Mouse (Mus musculus): ENCODE data around the gene Il6st.

Il6st gene

GRCm38 (mm10) chr13:112479926-112480325, 16.1 kb downstream of the Il6st start:
- no peak for DNase-seq (ENCODE audit: low read depth in 1 of 2, low spot score in 2 of 2)

GRCm38 (mm10) chr13:112482525-112482924, 18.7 kb downstream of the Il6st start:
- DNase-seq (ENCODE audit: low read depth in 1 of 2, low spot score in 2 of 2): no peak

- no peak for DNase-seq (ENCODE audit: low read depth in 1 of 2, low spot score in 2 of 2)
These were observed 19.1 kb downstream of the Il6st start for GRCm38 (mm10) chr13:112483015-112483414.

GRCm38 (mm10) chr13:112486236-112486635, 22.4 kb downstream of the Il6st start:
- no peak for DNase-seq (ENCODE audit: low read depth in 1 of 2, low spot score in 2 of 2)

DNA sequence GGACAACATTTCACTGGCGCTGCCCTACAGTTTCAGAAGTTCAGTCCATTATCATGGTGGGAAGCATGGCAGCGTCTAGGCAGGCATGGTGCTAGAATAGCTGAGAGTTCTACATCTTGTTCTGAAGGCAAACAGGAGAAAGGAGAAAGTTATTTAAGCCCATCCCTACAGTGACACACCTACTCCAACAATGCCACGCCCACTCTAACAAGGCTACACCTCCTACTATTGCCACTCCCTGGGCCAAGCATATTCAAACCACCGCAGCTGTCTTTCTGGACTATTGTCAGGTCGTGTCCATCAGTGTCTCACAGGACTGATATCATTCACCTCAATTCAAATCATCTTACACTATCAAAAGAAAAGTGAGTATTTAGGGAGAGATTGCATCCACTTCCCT, 22.8 kb downstream of the Il6st start:
- no peak for DNase-seq (ENCODE audit: low read depth in 1 of 2, low spot score in 2 of 2)

DNA sequence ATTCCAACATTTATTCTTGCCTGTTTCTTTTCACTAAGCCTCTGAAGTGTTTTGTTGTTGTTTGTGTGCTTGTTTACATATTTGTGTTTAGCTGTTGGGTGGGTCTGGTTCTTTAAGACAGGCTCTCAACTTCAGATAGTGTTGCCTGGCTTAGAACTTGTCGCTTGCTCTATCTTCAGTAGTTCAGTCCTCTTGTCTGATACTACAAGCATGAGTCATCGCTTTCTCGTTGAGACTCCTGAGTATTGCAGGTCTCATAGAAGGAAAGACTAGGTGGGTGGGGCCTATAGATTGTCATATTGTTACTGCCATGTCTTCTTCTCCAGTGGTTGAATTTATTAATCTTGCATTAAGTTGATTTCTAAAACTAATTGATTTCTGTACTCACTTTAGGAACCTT, 26.2 kb downstream of the Il6st start:
- DNase-seq (ENCODE audit: low read depth in 1 of 2, low spot score in 2 of 2): no peak

- no peak for DNase-seq (ENCODE audit: low read depth in 1 of 2, low spot score in 2 of 2)
These were observed 27.9 kb downstream of the Il6st start for GRCm38 (mm10) chr13:112491636-112492284.

GRCm38 (mm10) chr13:112492285-112492678, 28.4 kb downstream of the Il6st start:
- no peak for DNase-seq (ENCODE audit: low read depth in 1 of 2, low spot score in 2 of 2)

- no peak for DNase-seq (ENCODE audit: low read depth in 1 of 2, low spot score in 2 of 2)
These were observed 30.7 kb downstream of the Il6st start for GRCm38 (mm10) chr13:112494590-112494989.

DNA sequence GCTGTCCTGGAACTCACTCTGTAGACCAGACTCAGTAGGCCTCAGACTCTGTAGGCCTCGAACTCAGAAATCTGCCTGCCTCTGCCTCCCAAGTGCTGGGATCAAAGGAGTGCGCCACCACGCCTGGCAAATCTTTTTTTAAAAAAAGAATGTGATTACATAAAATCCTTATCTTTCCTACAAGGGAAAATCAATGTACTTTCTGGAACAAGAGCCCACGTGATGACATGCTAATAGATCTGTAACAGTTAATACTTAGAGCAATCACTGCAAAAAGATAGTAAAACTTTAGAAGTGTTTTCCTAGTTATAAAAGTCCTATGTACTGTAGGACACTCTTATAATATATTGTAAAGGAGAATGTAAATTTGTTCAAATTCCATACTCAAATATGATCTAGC, 36.2 kb downstream of the Il6st start:
- no peak for DNase-seq (ENCODE audit: low read depth in 1 of 2, low spot score in 2 of 2)

- DNase-seq (ENCODE audit: low read depth in 1 of 2, low spot score in 2 of 2): no peak
These were observed 36.6 kb downstream of the Il6st start for GRCm38 (mm10) chr13:112500466-112500865.

GRCm38 (mm10) chr13:112503846-112504245, 40.0 kb downstream of the Il6st start:
- no peak for DNase-seq (ENCODE audit: low read depth in 1 of 2, low spot score in 2 of 2)

- no peak for DNase-seq (ENCODE audit: low read depth in 1 of 2, low spot score in 2 of 2)
These were observed 41.6 kb downstream of the Il6st start for GRCm38 (mm10) chr13:112505436-112505835.

- no peak for DNase-seq (ENCODE audit: low read depth in 1 of 2, low spot score in 2 of 2)
These were observed 42.9 kb downstream of the Il6st start for GRCm38 (mm10) chr13:112506766-112507165.

GRCm38 (mm10) chr13:112507691-112508090, 43.8 kb downstream of the Il6st start:
- no peak for DNase-seq (ENCODE audit: low read depth in 1 of 2, low spot score in 2 of 2)

DNA sequence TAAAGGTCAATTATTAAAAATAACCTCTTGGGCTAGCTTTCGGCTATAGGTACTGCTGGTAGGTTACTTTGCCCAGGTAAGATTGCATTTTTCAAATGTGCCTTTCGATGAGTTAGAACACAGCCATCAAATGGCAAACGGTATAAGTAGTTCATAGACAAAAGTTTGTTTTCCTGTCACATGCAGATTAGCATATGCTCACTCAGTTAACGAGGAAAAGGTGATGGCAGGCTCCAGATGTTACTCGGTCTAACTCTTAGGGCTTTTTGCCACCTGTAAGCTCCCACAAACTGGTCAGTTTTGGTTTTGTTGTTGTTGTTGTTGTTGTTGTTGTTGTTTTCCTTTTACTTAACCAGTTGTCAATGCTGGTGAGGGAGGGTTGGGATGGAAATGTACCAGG, 44.6 kb downstream of the Il6st start:
- DNase-seq (ENCODE audit: low read depth in 1 of 2, low spot score in 2 of 2): no peak

GRCm38 (mm10) chr13:112509465-112509864, 45.6 kb downstream of the Il6st start:
- no peak for DNase-seq (ENCODE audit: low read depth in 1 of 2, low spot score in 2 of 2)

DNA sequence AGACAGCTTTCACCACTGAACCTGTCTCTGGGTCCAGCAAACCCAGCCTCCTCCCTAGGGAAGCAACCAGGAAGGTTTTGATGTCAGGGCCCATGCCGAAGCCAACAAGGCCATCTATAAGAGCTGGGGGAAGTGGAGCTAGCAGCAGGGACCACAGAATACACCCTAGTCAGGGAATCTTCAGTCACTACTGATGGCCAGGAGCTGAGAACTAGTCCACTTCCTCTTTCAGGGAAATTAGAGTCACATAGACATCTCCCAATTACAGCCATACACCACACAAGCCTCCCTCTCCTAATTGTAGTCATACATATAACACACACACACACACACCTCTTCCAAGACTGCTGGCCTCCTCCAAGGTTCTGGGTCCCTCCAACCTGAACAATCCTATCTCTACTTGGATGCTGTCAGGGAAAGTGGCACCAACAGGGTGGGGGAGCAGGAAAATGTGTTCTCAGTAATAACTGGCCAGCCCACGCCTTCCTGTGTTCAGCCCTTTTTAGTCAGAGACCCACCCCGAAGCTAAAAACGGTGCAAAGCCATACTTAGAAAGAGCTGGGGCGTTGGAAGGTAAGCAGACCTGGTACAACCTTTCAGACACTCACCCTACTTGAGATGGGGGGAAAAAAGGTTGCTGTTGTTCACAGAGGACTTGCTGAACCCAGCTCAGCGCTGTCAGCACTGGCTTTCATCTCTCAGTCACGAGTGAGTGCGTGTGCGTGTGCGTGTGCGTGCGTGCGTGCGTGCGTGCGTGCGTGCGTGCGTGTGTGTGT, 46.8 kb downstream of the Il6st start:
- DNase-seq (ENCODE audit: low read depth in 1 of 2, low spot score in 2 of 2): no peak

- DNase-seq (ENCODE audit: low read depth in 1 of 2, low spot score in 2 of 2): no peak
These were observed 47.4 kb downstream of the Il6st start for GRCm38 (mm10) chr13:112511261-112511660.

DNA sequence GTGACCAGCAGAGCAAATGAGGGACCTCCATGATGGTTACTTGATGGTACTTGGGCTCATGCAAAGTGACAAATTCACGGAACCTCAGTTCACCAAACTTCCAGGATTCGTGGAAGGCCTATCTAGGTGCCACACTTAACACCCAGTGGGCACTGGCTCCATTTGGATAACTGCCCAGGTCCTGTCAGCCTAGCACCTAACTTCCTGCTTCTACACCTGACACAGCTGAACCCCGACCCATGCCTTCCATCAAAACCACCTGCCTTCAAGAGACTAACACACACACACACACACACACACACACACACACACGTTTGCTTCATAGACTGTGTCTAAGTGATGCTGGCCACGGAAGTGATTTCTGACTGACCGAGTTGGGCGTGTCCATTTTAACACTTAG, 47.9 kb downstream of the Il6st start:
- no peak for DNase-seq (ENCODE audit: low read depth in 1 of 2, low spot score in 2 of 2)

DNA sequence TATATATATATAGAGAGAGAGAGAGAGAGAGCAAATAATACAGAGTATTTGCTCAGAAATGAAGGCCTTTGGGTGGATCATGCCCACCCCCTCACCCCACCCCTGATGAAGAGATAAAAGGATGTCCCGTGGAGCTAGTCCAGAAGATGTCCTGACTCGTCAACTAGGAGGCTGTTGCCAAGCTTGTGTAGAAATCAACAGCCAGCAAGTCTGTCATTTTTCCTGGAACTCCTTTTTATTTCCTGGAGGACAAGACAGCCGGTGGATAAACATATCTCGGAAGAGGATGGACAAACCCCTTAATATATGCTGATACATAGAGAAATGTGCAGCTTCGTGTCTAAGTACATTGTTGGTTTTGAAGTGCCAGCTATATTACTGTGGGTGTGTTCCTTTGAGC, 49.0 kb downstream of the Il6st start:
- DNase-seq (ENCODE audit: low read depth in 1 of 2, low spot score in 2 of 2): no peak

GRCm38 (mm10) chr13:112514546-112514945, 50.7 kb downstream of the Il6st start:
- DNase-seq (ENCODE audit: low read depth in 1 of 2, low spot score in 2 of 2): no peak

DNA sequence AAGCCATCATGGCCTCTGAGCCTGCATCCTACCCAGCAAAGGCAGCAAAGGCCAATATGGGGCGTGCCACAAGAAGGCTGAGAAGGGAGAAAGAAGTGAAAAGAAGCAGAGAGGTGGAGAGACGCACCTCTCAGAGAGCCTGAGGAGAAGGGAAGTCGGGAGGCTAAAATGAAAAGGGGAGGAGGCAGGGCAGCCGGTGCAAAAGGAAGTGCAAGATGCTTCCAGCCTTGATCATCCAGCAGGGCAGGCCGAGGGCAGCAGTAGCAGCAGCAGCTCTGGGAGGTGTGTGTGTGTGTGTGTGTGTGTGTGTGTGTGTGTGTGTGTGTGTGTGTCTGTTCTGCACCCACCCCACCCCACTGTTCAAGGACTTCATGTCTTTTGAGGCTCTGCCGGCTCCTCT, 58.4 kb downstream of the Il6st start:
- no peak for DNase-seq (ENCODE audit: low read depth in 1 of 2, low spot score in 2 of 2)
